Mouse (Mus musculus): Measurements from ENCODE around the gene Rpn1. TPM values are rescaled to one million over a fixed set of nuclear protein-coding genes. Genes with fewer than 3 reads are reported as not detected.

Gene Rpn1
- polyA plus RNA-seq, 1 experiment, result 173 TPM

Other genes starting within 250 kb of the Rpn1 start
- 4.8 and 5.9 TPM in 2 replicates for gene Gm45140, start 248.7 kb upstream of the Rpn1 start, polyA plus RNA-seq (2012; rRNA removed)
- 28.8 and 29.1 TPM in 2 replicates for gene Isy1, start 245.7 kb upstream of the Rpn1 start, polyA plus RNA-seq (2012; rRNA removed)
- gene Cnbp, start 233.4 kb upstream of the Rpn1 start, polyA plus RNA-seq (2012; rRNA removed), result 351 and 355 TPM in 2 replicates
- 35.5 and 65.3 TPM in 2 replicates for gene Copg1, start 196.7 kb upstream of the Rpn1 start, polyA plus RNA-seq (2012; rRNA removed)
- 24.3 and 26.1 TPM in 2 replicates for gene Hmces, start 170.5 kb upstream of the Rpn1 start, polyA plus RNA-seq (2012; rRNA removed)
- gene H1fx, start 102.8 kb upstream of the Rpn1 start, polyA plus RNA-seq (2012; rRNA removed), result 6.0 and 8.8 TPM in 2 replicates
- 400 and 428 TPM in 2 replicates for gene Rab7, start 39.2 kb upstream of the Rpn1 start, polyA plus RNA-seq (2012; rRNA removed)
- gene Gata2, start 109.4 kb downstream of the Rpn1 start, polyA plus RNA-seq (2012; rRNA removed), result 41.4 and 55.5 TPM in 2 replicates
- not detected in 2 replicates for gene Dnajb8, start 137.8 kb downstream of the Rpn1 start, polyA plus RNA-seq (2012; rRNA removed)

Measured in urinary bladder, adult 2 months (tissue).